In genomic region chr8:107292119-107292927, GRCm38 (mm10) we compare ENCODE assay signal across 8 mouse cellular contexts. TPM values are rescaled to one million over a fixed set of nuclear protein-coding genes. Genes with fewer than 3 reads are reported as not detected.
A peak's percentile ranks its signal among the peaks of the same experiment; 100 is the strongest.
DNase-seq lines count a peak whose midpoint lies in the region; ATAC-seq and TF ChIP-seq lines count a peak whose summit lies in the region.

No protein-coding gene starts in this region.

- no peaks in the 10 kb centered on the region for H3K27me3 ChIP-seq in heart, embryonic 16.5 days (ENCODE audit: control insufficient read depth, insufficient read depth, low read length)
- H3K27me3 ChIP-seq in MEL (ENCODE audit: control insufficient read depth in 1 of 2, insufficient read depth in 2 of 2, low read length in 2 of 2) = no peaks in the 10 kb centered on the region
- H3K27me3 ChIP-seq in forebrain, embryonic 10.5 days (ENCODE audit: poor library complexity, severe bottlenecking) = no peaks in the 10 kb centered on the region
- no peaks in the 10 kb centered on the region for H3K27me3 ChIP-seq in liver, embryonic 13.5 days
- no peaks in the 10 kb centered on the region for H3K27me3 ChIP-seq in stomach, embryonic 16.5 days (ENCODE audit: control insufficient read depth, insufficient read depth, low read length)

- peak overlapping the region; percentile 99 for H3K27ac ChIP-seq in heart, embryonic 16.5 days (ENCODE audit: low read length)
- H3K27ac ChIP-seq in MEL (ENCODE audit: control insufficient read depth, low read depth, low read length) = peak overlapping the region; percentile 72
- peak overlapping the region; percentile 98 for H3K27ac ChIP-seq in forebrain, embryonic 10.5 days
- H3K27ac ChIP-seq in liver, embryonic 13.5 days = peak overlapping the region; percentile 92
- peak overlapping the region; percentile 97 for H3K27ac ChIP-seq in stomach, embryonic 16.5 days (ENCODE audit: low read length)

- TF ChIP-seq RAD21 in MEL (IDR thresholded peaks at IDR 0.05; ENCODE audit: low read depth, low read length) = no peak

- no peak for TF ChIP-seq EP300 in MEL (IDR thresholded peaks at IDR 0.05; ENCODE audit: low read depth in 1 of 2, low read length in 2 of 2)

- 0 out of 6 replicates have a peak, but pooled peaks of 1 of the 3 experiments have one; percentile 11 for TF ChIP-seq CTCF in MEL (IDR thresholded peaks at IDR 0.05 in 2 of 3, conservative IDR thresholded peaks at IDR 0.05 in 1 of 3; ENCODE audit: control insufficient read depth in 1 of 3, insufficient read depth in 1 of 3, low read depth in 2 of 3, low read length in 3 of 3, poor library complexity in 1 of 3, severe bottlenecking in 1 of 3)

- TF ChIP-seq POLR2A in MEL (IDR thresholded peaks at IDR 0.05; ENCODE audit: control insufficient read depth in 1 of 2, insufficient read depth in 1 of 2, low read depth in 1 of 2, low read length in 2 of 2, poor library complexity in 1 of 2) = no peak

- no peaks in the 10 kb centered on the region for H3K36me3 ChIP-seq in heart, embryonic 16.5 days (ENCODE audit: control insufficient read depth, insufficient read depth)
- H3K36me3 ChIP-seq in MEL (ENCODE audit: control insufficient read depth in 1 of 2, insufficient read depth in 2 of 2, low read length in 2 of 2) = peaks cover 0 to 16% of the 10 kb centered on the region in 2 experiments; a peak in 2 of 4 replicates
- H3K36me3 ChIP-seq in forebrain, embryonic 10.5 days (replicated peaks) = no peaks in the 10 kb centered on the region
- H3K36me3 ChIP-seq in liver, embryonic 13.5 days = no peaks in the 10 kb centered on the region
- H3K36me3 ChIP-seq in stomach, embryonic 16.5 days (ENCODE audit: control insufficient read depth, insufficient read depth, low read length) = no peaks in the 10 kb centered on the region

- H3K4me3 ChIP-seq in heart, embryonic 16.5 days (ENCODE audit: low read length) = peak overlapping the region; percentile 55
- peak overlapping the region; percentile 73 to 78 for H3K4me3 ChIP-seq in MEL (ENCODE audit: control insufficient read depth in 1 of 2, insufficient read depth in 1 of 2, low read depth in 2 of 2, low read length in 2 of 2)
- H3K4me3 ChIP-seq in forebrain, embryonic 10.5 days = peak overlapping the region; percentile 98
- H3K4me3 ChIP-seq in liver, embryonic 13.5 days (replicated peaks) = peak overlapping the region; percentile 96
- H3K4me3 ChIP-seq in stomach, embryonic 16.5 days (replicated peaks; ENCODE audit: low read length) = peak overlapping the region; percentile 98

- intact Hi-C loops in heart, postnatal 25 days (cut with DNase I) = loop anchor here (2.0 kb wide), 1 partner anchor 86 kb away; no protein-coding TSS in a partner anchor

- H3K4me2 ChIP-seq in heart, embryonic 16.5 days (ENCODE audit: low read depth, low read length) = peak overlapping the region; percentile 77
- peak overlapping the region; percentile 88 for H3K4me2 ChIP-seq in liver, embryonic 13.5 days
- peak overlapping the region; percentile 57 for H3K4me2 ChIP-seq in stomach, embryonic 16.5 days (ENCODE audit: low read depth, low read length)

- peak overlapping the region; percentile 82 for H3K9ac ChIP-seq in heart, embryonic 16.5 days (ENCODE audit: low read length)
- peak overlapping the region; percentile 78 for H3K9ac ChIP-seq in MEL (ENCODE audit: control insufficient read depth, low read depth, low read length, poor library complexity, severe bottlenecking)
- peak overlapping the region; percentile 81 for H3K9ac ChIP-seq in liver, embryonic 13.5 days
- H3K9ac ChIP-seq in stomach, embryonic 16.5 days (ENCODE audit: low read length) = peak overlapping the region; percentile 80

- ATAC-seq in heart, embryonic 16.5 days (replicated peaks; ENCODE audit: extremely low read depth, insufficient read depth, low FRiP score) = no peak
- ATAC-seq in liver, embryonic 13.5 days (ENCODE audit: low read depth) = no peak; the same call in 1 of the 2 replicates
- peak; percentile 7 for ATAC-seq in stomach, embryonic 16.5 days (ENCODE audit: insufficient read depth, low FRiP score)

- no peaks in the 10 kb centered on the region for H3K9me3 ChIP-seq in heart, embryonic 16.5 days (replicated peaks; ENCODE audit: control insufficient read depth, low read length)
- H3K9me3 ChIP-seq in MEL (replicated peaks; ENCODE audit: insufficient read depth, low read length) = no peaks in the 10 kb centered on the region
- H3K9me3 ChIP-seq in forebrain, embryonic 10.5 days = no peaks in the 10 kb centered on the region
- no peaks in the 10 kb centered on the region for H3K9me3 ChIP-seq in liver, embryonic 13.5 days (replicated peaks)
- no peaks in the 10 kb centered on the region for H3K9me3 ChIP-seq in stomach, embryonic 16.5 days (replicated peaks; ENCODE audit: control insufficient read depth, low read length)

- no peak for DNase-seq in heart, postnatal 25 days (ENCODE audit: low spot score)
- peak; percentile 62 for DNase-seq in MEL (ENCODE audit: low read depth, low spot score)
- DNase-seq in forebrain, embryonic 10.5 days (ENCODE audit: extremely low spot score, low spot score) = no peak
- DNase-seq in liver, embryonic 13.5 days = no peak
- DNase-seq in gastrocnemius, adult 8-10 months (ENCODE audit: low spot score in 2 of 2) = no peak
- no peak for DNase-seq in urinary bladder, postnatal 14 days (ENCODE audit: low spot score)

- H3K4me1 ChIP-seq in heart, embryonic 16.5 days (ENCODE audit: control insufficient read depth, insufficient read depth, low read length) = peaks cover 12% of the 10 kb centered on the region
- peaks cover 0 to 6% of the 10 kb centered on the region in 2 experiments; a peak in 1 of 4 replicates for H3K4me1 ChIP-seq in MEL (ENCODE audit: control insufficient read depth in 1 of 2, insufficient read depth in 2 of 2, low read length in 2 of 2)
- peaks cover 27% of the 10 kb centered on the region for H3K4me1 ChIP-seq in forebrain, embryonic 10.5 days
- peaks cover 26% of the 10 kb centered on the region for H3K4me1 ChIP-seq in liver, embryonic 13.5 days (replicated peaks)
- H3K4me1 ChIP-seq in stomach, embryonic 16.5 days (ENCODE audit: control insufficient read depth, insufficient read depth, low read length) = peaks cover 11% of the 10 kb centered on the region

- WGBS in heart, embryonic 16.5 days = 57% methylated on average over 18 of the region's 18 CpGs
- 62% methylated on average over 18 of the region's 18 CpGs for WGBS in forebrain, embryonic 10.5 days
- WGBS in liver, embryonic 13.5 days (ENCODE audit: insufficient replicate concordance) = 63% methylated on average over 18 of the region's 18 CpGs
- WGBS in stomach, embryonic 16.5 days = 60% methylated on average over 18 of the region's 18 CpGs

- H3K79me2 ChIP-seq in MEL (ENCODE audit: control insufficient read depth, insufficient read depth, low read length, poor library complexity) = peaks cover 17% of the 10 kb centered on the region

TF ChIP-seq in MEL, 35 proteins besides CTCF, POLR2A, EP300 and RAD21:
- TF ChIP-seq JUND (IDR thresholded peaks at IDR 0.05; ENCODE audit: low read depth, low read length) = no peak
- TF ChIP-seq POLR2AphosphoS5 (IDR thresholded peaks at IDR 0.05; ENCODE audit: borderline replicate concordance, low read depth, low read length) = no peak
- TF ChIP-seq MAZ (IDR thresholded peaks at IDR 0.05; ENCODE audit: low read depth, low read length) = no peak
- no peak for TF ChIP-seq NELFE (IDR thresholded peaks at IDR 0.05; ENCODE audit: low read depth, low read length)
- TF ChIP-seq E2F4 (IDR thresholded peaks at IDR 0.05; ENCODE audit: borderline replicate concordance, low read depth, low read length) = no peak
- peak; percentile 53; the same call in 1 of the 2 replicates for TF ChIP-seq MAFK (IDR thresholded peaks at IDR 0.05; ENCODE audit: borderline replicate concordance, low read depth, low read length)
- TF ChIP-seq ELF1 (IDR thresholded peaks at IDR 0.05; ENCODE audit: low read depth, low read length) = no peak
- TF ChIP-seq ZMIZ1 (IDR thresholded peaks at IDR 0.05; ENCODE audit: low read depth, low read length) = no peak

RNA-seq across cellular contexts. Expression of gene Nfat5, which starts 0.9 kb away (rescaled TPM):
- 10.2 and 10.7 TPM in 2 replicates for polyA plus RNA-seq in heart, embryonic 16.5 days (2015; fragmentation: Nextera tagmentation; extraction: Ambion mirVana)
- total RNA-seq in heart, postnatal 25 days (2021) = 10 to 100 TPM; 24.5 to 27.5 TPM
- total RNA-seq in MEL (2012; rRNA removed) = 4.2 and 5.1 TPM in 2 replicates
- polyA plus RNA-seq in MEL (2012; ENCODE audit: insufficient read depth in 1 of 2, insufficient read length in 2 of 2, low read depth in 1 of 2, low replicate concordance in 2 of 2, missing spikeins in 1 of 2) = 10 to 100 TPM in 1 of 2 experiments, not detected in 1; 11.3 TPM
- polyA plus RNA-seq in forebrain, embryonic 10.5 days (2016; fragmentation: Nextera tagmentation; extraction: Ambion mirVana) = 7.6 and 7.8 TPM in 2 replicates
- polyA plus RNA-seq in liver, embryonic 13.5 days (2015; fragmentation: Nextera tagmentation; extraction: Ambion mirVana) = 1.5 TPM in 2 replicates
- polyA plus RNA-seq in stomach, embryonic 16.5 days (2015; fragmentation: Nextera tagmentation; extraction: Ambion mirVana) = 9.0 and 11.7 TPM in 2 replicates
- total RNA-seq in gastrocnemius, adult 8-10 months (2022) = 10 to 100 TPM; 16.2 to 19.2 (median 17.0) TPM
